Mouse (Mus musculus): ENCODE data around the gene Ablim2. TPM values are rescaled to one million over a fixed set of nuclear protein-coding genes. Genes with fewer than 3 reads are reported as not detected.

Ablim2 gene
- polyA plus RNA-seq, 1 experiment, result 176 TPM

DNA sequence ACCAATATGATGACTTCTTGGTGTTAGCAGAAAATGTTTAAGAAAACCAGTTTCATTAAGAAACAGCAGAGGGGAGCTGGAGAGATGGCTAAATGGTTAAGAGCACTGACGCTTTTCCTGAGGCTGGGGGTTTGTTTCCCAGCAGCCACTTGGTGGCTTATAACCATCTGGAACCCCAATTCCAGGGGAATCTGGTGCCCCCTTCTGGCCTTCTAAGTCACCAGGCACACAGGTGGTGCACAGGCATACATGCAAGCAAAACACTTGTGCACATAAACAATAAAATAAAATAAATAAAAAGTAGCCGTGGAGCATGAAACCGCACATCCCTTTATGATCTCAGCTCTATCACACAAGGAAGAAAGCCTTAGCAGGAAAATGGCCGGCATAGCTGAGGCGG is 3.6 kb downstream of the Ablim2 start:
- TF ChIP-seq POLR2A (IDR thresholded peaks at IDR 0.05; ENCODE audit: extremely low read depth, insufficient read depth, low read length) (no peak), CTCF (IDR thresholded peaks at IDR 0.05; ENCODE audit: extremely low read depth, insufficient read depth, low read length) (no peak)
- no peak overlapping the region for H3K27ac ChIP-seq (ENCODE audit: insufficient read depth, low read length)
- H3K4me3 ChIP-seq (ENCODE audit: insufficient read depth, low read length), result no peak overlapping the region
- peaks cover 11% of the 10 kb centered on the region for H3K4me1 ChIP-seq (ENCODE audit: control insufficient read depth, insufficient read depth, low read length)

DNA sequence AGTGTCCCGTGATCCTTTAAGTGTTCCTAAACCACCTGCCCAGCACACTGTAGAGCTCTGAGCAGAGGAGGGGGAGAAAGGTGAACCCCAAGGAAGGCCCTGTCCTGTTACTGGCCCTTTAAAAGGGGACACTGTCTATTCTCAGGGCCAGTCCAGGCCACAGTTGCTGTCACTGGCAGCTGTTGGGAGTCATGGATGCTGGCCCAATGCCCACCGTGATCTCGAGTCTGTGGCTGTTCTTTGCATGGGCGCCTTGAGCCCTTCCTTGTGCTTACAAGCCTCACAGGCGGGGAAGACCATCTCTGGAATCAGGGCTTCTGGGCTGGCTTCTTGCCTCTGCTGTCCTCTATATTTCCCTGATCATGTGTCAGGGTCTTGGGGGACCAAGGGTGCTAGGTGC is 4.7 kb downstream of the Ablim2 start:
- TF ChIP-seq POLR2A (IDR thresholded peaks at IDR 0.05; ENCODE audit: extremely low read depth, insufficient read depth, low read length) (no peak), CTCF (IDR thresholded peaks at IDR 0.05; ENCODE audit: extremely low read depth, insufficient read depth, low read length) (no peak)
- H3K4me3 ChIP-seq (ENCODE audit: insufficient read depth, low read length), result no peak overlapping the region
- H3K4me1 ChIP-seq (ENCODE audit: control insufficient read depth, insufficient read depth, low read length), result peaks cover 11% of the 10 kb centered on the region
- no peak overlapping the region for H3K27ac ChIP-seq (ENCODE audit: insufficient read depth, low read length)

GRCm38 (mm10) chr5:35762850-35763249 is 5.2 kb downstream of the Ablim2 start:
- Histone ChIP-seq H3K4me1 (ENCODE audit: control insufficient read depth, insufficient read depth, low read length) (peaks cover 11% of the 10 kb centered on the region), H3K4me3 (ENCODE audit: insufficient read depth, low read length) (no peak overlapping the region), H3K27ac (ENCODE audit: insufficient read depth, low read length) (no peak overlapping the region)
- TF ChIP-seq POLR2A (IDR thresholded peaks at IDR 0.05; ENCODE audit: extremely low read depth, insufficient read depth, low read length) (no peak), CTCF (IDR thresholded peaks at IDR 0.05; ENCODE audit: extremely low read depth, insufficient read depth, low read length) (no peak)

GRCm38 (mm10) chr5:35765909-35766308 is 8.2 kb downstream of the Ablim2 start:
- Histone ChIP-seq H3K27ac (ENCODE audit: insufficient read depth, low read length) (no peak overlapping the region), H3K4me1 (ENCODE audit: control insufficient read depth, insufficient read depth, low read length) (peaks cover 2% of the 10 kb centered on the region; the same call in 1 of the 2 replicates), H3K4me3 (ENCODE audit: insufficient read depth, low read length) (no peak overlapping the region)
- TF ChIP-seq POLR2A (IDR thresholded peaks at IDR 0.05; ENCODE audit: extremely low read depth, insufficient read depth, low read length) (no peak), CTCF (IDR thresholded peaks at IDR 0.05; ENCODE audit: extremely low read depth, insufficient read depth, low read length) (no peak)

DNA sequence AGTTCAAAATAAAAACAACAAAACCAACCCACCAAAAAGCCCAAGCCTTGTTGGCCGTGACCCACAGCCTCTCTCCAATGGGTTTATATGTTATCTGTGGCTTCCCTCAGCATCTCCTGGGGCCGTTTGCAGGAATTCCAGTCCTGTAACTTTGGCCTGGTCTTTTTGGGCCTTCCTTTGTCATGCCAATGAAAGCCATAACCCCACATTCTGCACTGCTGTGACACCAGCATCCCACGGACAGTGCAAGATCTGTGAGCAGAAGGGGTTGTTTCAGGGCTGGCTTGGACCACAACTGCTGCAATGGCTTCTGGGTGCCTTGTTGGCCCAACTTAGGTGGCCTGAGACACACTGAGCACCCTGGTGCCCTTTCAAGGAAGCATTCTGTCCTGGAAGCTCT is 10.8 kb downstream of the Ablim2 start:
- TF ChIP-seq POLR2A (IDR thresholded peaks at IDR 0.05; ENCODE audit: extremely low read depth, insufficient read depth, low read length), result no peak
- no peak for TF ChIP-seq CTCF (IDR thresholded peaks at IDR 0.05; ENCODE audit: extremely low read depth, insufficient read depth, low read length)
- Histone ChIP-seq H3K4me1 (ENCODE audit: control insufficient read depth, insufficient read depth, low read length) (peaks cover 6% of the 10 kb centered on the region), H3K4me3 (ENCODE audit: insufficient read depth, low read length) (no peak overlapping the region), H3K27ac (ENCODE audit: insufficient read depth, low read length) (no peak overlapping the region)

DNA sequence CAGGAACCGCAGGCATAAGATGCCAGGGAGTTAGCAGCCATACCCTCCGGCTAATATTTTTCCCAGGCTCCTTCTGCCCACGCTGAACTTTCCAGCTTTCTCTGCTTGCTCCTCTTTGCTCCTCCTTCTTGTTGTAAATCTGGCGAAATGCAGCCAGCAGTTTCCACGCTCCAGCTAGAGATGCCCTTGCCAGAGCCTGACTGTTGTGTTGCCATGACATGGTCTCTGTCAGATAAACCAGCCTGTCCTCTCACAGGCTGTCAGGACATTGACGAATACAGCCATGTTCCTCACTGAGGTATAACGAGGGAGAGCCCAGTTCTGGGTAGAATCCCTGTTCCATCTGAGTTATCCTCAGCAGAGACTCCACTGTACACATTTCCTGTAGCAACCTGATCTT is 11.3 kb downstream of the Ablim2 start:
- no peak overlapping the region for H3K4me3 ChIP-seq (ENCODE audit: insufficient read depth, low read length)
- H3K4me1 ChIP-seq (ENCODE audit: control insufficient read depth, insufficient read depth, low read length), result peaks cover 3% of the 10 kb centered on the region
- H3K27ac ChIP-seq (ENCODE audit: insufficient read depth, low read length), result no peak overlapping the region
- TF ChIP-seq POLR2A (IDR thresholded peaks at IDR 0.05; ENCODE audit: extremely low read depth, insufficient read depth, low read length) (no peak), CTCF (IDR thresholded peaks at IDR 0.05; ENCODE audit: extremely low read depth, insufficient read depth, low read length) (no peak)

GRCm38 (mm10) chr5:35770246-35770645 is 12.6 kb downstream of the Ablim2 start:
- no peak overlapping the region for H3K4me3 ChIP-seq (ENCODE audit: insufficient read depth, low read length)
- peaks cover 3% of the 10 kb centered on the region for H3K4me1 ChIP-seq (ENCODE audit: control insufficient read depth, insufficient read depth, low read length)
- no peak for TF ChIP-seq POLR2A (IDR thresholded peaks at IDR 0.05; ENCODE audit: extremely low read depth, insufficient read depth, low read length)
- no peak for TF ChIP-seq CTCF (IDR thresholded peaks at IDR 0.05; ENCODE audit: extremely low read depth, insufficient read depth, low read length)
- no peak overlapping the region for H3K27ac ChIP-seq (ENCODE audit: insufficient read depth, low read length)

DNA sequence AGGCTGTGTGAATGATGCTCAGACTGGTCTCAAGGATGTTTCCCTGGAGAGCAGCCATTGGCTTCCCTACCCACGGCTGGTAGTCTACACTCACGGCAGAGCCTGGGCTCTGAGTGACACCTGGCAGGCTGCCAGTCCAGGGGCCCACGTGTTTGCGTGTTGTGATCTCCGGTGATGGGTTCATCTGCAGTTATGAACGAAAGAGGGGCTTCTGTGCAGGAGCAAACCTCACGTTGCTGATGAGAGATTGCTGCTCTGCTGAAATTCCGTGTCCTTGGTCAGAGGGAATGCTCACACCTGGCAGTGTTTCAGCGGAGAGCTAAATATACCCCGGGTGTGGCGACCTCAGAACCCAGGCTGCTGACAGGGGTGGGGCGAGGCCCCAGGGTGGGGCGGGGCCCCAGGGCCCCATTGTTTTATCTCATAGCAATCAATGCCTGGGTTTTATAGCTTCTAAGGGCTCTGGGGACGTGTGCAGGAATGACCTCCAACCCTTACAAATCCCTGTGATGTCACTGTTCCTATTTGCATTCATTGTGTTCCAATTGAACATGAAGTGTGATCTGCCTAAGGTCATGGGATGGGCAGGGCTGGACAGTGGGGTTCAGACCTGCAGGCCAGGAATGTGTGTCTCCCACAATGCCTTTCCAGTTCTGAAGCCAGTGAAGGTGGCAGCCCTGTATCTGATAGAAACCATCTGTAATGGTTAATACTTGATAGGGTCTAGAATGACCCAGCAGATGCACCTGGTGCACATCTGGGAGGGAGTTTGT is 13.4 kb downstream of the Ablim2 start:
- no peak overlapping the region for H3K4me3 ChIP-seq (ENCODE audit: insufficient read depth, low read length)
- H3K27ac ChIP-seq (ENCODE audit: insufficient read depth, low read length), result no peak overlapping the region
- H3K4me1 ChIP-seq (ENCODE audit: control insufficient read depth, insufficient read depth, low read length), result peaks cover 3% of the 10 kb centered on the region
- TF ChIP-seq POLR2A (IDR thresholded peaks at IDR 0.05; ENCODE audit: extremely low read depth, insufficient read depth, low read length), result no peak
- no peak for TF ChIP-seq CTCF (IDR thresholded peaks at IDR 0.05; ENCODE audit: extremely low read depth, insufficient read depth, low read length)

DNA sequence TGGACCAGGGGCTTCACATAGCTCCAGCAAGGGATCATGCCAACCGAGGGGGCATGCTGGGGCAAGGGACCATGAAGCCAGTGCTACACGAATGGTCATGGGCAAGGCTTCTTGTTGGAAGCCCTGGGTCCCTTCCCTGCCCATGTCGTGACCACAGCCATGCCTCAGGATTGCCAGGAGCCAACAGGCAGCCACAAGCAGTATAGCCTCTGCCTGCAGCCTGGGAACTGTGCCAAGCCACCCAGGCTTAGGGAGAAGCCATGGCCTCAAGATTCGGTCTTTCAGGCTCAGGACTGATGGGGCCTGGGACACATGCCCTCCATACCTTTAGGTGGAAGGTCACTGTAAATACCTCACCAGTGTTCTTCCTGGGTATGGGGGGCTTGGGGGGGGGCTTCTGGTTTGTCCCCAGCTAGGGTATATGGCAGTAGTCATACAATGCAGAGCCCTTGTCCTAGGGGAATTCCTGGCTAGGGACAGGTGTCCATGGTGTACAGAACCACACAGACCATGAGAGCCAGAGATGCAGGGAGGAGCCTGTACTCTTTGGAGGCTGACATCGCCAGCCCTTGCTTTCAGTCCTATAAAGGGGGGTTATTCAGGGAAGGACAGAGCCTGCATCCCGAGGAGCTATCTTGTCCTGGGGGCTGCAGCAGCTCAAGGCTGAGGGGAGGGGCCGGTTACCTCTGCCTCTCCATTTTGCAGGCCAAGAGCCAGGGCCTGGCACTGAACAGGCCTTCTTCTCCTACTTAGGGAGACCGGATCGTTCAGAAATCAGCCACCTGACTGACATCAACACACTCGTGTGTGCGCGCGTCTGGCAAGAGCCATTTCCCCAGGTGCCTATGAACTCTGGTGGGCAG is 15.8 kb downstream of the Ablim2 start:
- no peak overlapping the region for H3K27ac ChIP-seq (ENCODE audit: insufficient read depth, low read length)
- H3K4me3 ChIP-seq (ENCODE audit: insufficient read depth, low read length), result no peak overlapping the region
- peaks cover 3% of the 10 kb centered on the region for H3K4me1 ChIP-seq (ENCODE audit: control insufficient read depth, insufficient read depth, low read length)
- TF ChIP-seq POLR2A (IDR thresholded peaks at IDR 0.05; ENCODE audit: extremely low read depth, insufficient read depth, low read length), result no peak

GRCm38 (mm10) chr5:35774137-35774424 is 16.4 kb downstream of the Ablim2 start:
- TF ChIP-seq CTCF (IDR thresholded peaks at IDR 0.05; ENCODE audit: extremely low read depth, insufficient read depth, low read length), result no peak
- TF ChIP-seq POLR2A (IDR thresholded peaks at IDR 0.05; ENCODE audit: extremely low read depth, insufficient read depth, low read length), result no peak
- H3K4me3 ChIP-seq (ENCODE audit: insufficient read depth, low read length), result no peak overlapping the region
- H3K27ac ChIP-seq (ENCODE audit: insufficient read depth, low read length), result no peak overlapping the region

More at GRCm38 (mm10) chr5:35774137-35774424, 16.4 kb downstream of the Ablim2 start:
- H3K4me1 ChIP-seq (ENCODE audit: control insufficient read depth, insufficient read depth, low read length), result peaks cover 3% of the 10 kb centered on the region
